Mouse (Mus musculus): ENCODE results near the gene Scrn1.

Scrn1 gene

GRCm38 (mm10) chr6:54531048-54531481 lies 35.2 kb downstream of the Scrn1 start:
- no peak for DNase-seq (ENCODE audit: low spot score)

- no peak for DNase-seq (ENCODE audit: low spot score)
Observed at GRCm38 (mm10) chr6:54530182-54530581, 36.1 kb downstream of the Scrn1 start.

DNA sequence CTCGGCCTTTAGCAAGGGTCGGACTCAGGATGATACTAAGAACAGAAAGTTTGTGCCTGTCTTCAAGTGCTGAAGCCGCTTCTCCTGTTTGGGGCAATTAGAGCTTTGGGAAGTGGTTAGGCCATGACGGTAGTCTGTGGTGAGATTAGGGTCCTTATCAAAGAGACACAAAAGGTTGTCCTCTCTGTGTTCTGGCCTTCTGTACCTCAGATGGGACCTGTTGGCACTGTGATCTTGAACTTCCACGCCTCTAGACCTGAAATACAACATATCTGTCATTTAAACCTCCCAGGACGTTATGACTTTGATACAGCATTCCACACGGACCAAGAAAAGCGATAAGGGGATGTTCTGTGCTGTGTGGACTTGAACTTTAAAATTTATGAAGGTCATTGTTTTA lies 37.6 kb downstream of the Scrn1 start:
- no peak for DNase-seq (ENCODE audit: low spot score)

GRCm38 (mm10) chr6:54518758-54519157 lies 47.5 kb downstream of the Scrn1 start:
- DNase-seq (ENCODE audit: low spot score): no peak

DNA sequence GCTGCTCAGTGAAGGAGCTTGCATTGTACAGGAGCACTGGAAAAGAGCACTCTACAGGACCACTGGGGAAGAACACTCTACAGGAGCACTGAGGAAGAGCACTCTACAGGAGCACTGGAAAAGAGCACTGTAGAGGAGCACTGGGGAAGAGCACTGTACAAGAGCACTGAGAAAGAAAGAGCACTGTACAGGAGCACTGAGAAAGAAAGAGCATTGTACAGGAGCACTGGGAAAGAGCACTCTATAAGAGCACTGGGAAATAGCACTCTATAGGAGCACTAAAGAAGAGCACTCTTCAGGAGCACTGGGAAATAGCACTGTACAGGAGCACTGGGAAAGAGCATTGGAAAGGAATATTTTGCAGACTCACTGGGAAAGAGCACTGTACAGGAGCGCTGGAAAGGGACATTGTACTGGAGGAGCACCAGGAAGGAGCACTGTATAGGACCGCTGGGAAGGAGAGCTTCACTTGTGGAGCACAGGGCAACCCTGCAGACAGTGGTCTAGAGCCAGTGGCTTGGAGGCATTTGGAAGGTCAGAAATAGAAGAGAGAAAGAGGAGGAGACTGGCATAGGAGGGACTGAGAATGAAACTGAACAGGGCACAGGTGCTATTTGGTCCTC lies 49.7 kb downstream of the Scrn1 start:
- DNase-seq (ENCODE audit: low spot score): no peak

DNA sequence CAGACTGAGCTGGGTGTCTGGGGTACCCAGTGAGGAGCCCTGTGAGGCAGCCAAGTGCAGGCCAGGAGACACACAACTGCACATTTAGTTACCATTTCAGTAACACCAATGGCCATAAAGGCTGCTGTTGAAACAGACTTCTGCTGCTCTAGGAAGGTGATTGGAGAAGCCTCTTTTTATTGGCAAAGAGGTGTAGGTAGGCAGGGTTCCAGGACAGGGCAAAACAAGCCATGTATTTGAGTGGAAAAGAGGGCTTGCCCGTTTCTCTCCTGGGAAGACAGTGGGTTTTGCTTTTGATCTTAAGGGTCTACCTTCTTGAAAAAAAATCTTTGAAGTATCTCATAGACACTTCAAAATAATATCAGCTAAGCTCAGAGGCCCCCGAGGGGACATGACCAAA lies 54.0 kb downstream of the Scrn1 start:
- no peak for DNase-seq (ENCODE audit: low spot score)

DNA sequence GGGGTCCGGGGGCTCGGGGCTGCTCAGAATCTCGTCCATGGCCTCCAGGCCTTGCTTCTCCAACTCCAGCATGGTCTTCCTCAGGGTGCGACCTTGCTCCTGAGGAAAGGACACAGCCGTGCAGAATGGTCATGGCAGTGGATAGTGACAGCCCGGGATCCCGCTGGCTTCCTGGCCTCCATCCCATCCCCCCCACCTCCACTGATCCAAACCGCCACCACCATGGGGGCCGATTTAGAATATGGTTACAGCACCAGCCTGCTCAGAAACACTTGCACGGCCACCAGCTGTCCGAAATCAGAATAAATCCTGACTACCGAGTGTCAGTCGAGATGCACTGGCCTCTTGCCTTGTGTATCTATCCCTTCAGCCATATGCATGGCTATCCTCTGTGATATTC lies 57.0 kb downstream of the Scrn1 start:
- no peak for DNase-seq (ENCODE audit: low spot score)

DNA sequence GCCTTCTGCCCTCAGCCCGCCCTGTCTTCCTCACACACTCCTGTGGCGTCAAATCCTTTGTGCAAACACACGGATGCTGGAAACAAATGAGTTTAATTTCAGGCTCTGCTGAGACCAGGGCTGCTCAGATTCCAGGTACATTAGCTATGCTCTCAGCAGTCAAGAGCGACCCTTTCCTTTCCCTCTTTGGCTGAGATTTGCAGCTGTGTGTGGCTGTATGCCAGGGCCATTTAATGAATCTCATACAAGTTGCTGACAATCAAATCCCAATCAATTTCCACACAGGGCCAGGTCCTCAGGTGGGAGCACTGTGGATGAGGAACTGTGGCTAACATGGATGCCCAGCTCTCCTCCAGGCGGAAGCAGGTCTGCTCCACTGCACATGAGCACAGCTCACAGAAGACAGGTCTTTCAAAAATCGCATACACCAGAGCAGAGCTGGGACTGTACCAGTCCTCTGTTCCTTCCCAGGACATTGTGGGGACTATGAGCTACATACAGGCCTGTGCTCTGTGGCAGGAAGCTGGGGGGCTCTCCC lies 58.0 kb downstream of the Scrn1 start:
- no peak for DNase-seq (ENCODE audit: low spot score)

DNA sequence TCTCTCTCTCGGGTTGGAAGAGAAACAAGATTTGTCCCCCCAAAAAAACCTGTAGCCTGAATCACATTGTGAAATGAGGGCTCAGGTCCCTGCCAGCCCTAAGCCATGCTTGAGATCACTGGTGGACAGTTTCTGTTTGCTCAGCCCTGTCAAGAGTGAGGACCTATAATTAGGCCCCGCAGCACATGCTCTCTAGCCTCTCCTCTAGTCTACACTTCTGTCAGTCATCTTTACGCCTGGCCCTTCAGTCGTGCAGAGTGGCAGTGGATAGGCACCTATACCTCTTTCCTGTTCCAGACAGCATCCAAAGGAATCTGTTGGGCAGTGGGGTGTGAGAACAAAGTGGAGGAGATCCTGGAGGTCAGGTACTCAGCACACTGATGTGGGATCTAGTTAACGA lies 58.5 kb downstream of the Scrn1 start:
- no peak for DNase-seq (ENCODE audit: low spot score)

GRCm38 (mm10) chr6:54507002-54507401 lies 59.3 kb downstream of the Scrn1 start:
- peak; percentile 76 for DNase-seq (ENCODE audit: low spot score)

DNA sequence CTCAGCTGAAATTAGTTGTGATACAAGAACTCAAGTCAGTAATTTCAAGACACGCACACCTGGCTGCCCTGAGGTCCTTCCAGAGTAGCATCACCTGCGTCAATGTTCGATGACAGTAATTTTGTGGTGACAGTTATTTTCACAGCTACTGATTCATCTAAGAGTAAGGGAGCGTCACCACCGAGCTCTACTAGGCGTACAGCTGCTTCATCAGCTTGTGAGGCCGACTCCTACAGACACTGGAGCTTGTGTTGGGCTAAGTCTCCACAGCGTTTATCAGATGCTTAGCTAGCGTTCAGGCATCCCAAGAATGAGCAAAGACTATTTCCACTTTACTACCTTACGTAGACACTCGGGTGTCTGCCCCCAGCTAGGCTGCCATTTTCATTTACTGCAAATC lies 60.0 kb downstream of the Scrn1 start:
- no peak for DNase-seq (ENCODE audit: low spot score)

- DNase-seq (ENCODE audit: low spot score): no peak
Observed at GRCm38 (mm10) chr6:54502661-54503115, 63.6 kb downstream of the Scrn1 start.

GRCm38 (mm10) chr6:54496214-54496613 lies 70.1 kb downstream of the Scrn1 start:
- no peak for DNase-seq (ENCODE audit: low spot score)

DNA sequence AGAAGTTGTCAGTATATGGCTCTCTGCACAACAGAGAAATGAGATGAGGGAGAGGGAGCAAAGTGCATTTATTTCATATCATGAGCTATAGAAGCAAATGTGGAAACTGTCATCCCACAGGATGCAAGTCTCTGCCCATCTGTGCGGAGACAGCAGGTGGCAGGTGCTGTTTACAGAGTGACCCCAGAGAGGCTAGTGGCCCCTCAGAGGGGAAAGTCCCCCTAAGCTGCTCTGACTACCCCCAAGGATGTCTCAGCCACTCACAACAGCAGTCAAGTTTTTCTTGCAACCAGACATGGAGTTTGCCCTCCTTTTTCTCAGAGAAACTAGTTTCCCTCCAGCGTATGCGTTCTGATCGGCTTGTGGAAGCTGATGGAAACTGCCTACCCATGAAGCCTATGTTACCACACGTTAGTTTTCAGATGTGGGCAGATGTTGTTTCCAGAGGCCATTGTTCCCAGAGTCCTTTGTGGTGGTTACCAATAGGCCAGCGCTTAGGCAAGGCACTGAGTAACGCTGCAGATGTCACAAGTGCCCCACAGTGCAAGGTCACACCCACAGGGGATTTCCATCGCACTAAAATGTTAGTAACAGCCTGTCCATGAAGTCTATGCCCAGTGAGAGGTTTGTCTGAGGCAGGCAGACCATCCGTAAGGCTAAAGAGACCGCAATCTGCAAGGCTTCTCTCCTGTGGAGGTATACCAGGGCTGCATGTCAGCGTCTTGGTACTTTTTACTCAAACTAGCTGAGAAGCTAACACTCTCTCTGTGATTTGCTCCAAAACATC lies 71.5 kb downstream of the Scrn1 start:
- no peak for DNase-seq (ENCODE audit: low spot score)

DNA sequence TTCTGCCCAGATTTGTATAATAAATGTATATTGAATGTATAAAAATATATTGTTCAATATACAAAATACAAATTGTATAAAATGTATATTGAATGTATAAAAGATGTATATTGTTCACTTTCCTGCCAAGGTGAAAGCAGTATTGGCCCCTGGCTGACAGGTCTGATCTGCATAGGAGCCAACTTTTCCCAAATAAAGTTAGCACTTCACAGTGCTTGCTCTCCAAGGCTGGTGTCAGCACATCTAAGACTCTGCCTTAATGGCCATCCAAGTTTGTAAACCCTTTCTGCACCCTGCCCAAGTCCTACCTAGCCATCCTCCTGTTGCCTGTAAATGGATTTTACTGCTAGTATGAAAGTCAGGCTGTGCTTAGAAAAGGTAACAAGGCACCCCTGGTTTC lies 72.2 kb downstream of the Scrn1 start:
- DNase-seq (ENCODE audit: low spot score): no peak

GRCm38 (mm10) chr6:54491074-54491473 lies 75.2 kb downstream of the Scrn1 start:
- DNase-seq (ENCODE audit: low spot score): peak; percentile 51

DNA sequence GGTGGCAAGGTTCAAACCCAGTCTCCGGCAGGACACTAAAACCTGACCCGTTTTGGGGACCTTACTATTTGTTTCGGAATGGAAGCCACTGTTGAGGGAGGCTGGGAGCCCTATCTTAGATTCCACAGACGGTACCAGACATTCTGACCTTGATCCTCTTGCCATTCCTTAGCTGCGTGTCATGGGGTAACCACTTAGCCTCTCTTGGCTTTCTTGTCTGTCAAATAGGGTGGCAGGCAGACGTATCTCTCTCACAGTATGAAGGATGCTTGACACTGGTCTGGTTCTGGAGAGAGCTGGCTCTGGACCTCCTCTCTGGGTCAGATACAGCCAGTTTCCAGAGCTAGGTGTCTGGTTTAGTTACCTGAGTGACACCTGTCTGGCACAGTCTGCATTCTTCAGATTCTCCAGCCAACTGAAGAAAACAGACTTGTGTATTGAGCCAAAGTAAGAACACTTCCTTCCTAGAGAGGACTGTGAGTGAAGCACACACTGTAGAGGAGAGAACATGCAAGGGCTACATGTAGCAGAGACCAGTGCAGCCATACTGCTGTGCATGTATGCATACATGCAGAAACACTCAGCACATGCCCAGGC lies 80.2 kb downstream of the Scrn1 start:
- DNase-seq (ENCODE audit: low spot score): peak; percentile 4

DNA sequence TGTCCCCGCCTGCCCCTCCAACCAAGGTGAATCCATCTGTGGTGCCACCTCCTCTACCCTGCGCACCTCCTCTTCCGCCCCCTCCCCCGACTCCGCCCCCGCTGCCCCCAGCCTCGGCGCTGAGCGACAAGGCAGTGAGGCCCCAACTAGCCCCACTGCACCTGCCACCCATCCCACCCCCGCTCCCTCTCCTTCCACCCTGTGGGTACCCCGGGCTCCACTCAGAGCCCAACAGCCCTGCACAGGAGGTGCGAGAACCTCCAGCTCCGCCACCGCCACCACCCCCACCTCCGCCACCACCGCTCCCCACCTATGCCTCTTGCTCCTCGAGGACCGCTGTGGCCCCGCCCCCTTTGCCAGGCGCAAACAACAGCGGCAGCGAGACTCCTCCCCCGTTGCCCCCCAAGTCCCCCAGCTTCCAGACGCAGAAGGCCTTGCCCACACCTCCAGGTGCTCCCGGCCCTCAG lies 80.8 kb downstream of the Scrn1 start:
- DNase-seq (ENCODE audit: low spot score): no peak

GRCm38 (mm10) chr6:54485000-54485399 lies 81.3 kb downstream of the Scrn1 start:
- DNase-seq (ENCODE audit: low spot score): peak; percentile 9

DNA sequence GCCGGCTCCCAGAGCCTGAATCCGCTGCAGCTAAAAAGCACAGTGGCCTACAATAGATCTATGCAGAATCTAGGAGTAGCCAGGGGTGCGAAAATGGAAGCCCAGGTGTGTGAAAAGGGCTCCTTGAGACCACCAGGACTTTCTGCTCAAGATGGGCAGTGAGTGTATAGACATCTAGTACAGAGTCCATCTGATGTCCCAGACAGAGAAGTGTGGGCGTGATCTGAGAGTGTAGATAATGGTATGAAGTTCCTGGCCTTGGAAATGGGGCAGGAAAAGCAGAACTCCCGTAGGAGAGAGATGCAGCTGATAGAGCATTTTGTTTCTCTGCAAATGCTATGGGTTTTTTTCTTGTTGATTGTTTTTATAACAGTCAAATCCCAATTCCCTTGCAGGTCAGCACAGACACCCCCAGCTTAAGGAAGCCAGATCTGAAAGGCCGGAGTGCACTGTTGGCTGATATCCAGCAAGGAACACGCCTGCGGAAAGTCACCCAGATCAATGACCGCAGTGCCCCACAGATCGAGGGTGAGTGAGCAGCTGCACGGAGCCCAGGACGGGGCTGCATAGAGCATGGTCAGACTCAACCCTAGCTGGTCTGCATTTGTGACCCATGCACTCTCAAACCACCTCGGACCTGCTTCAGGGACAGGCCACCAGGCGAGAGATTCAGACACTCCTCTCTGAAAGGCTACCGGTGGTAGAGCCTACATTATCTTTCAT lies 84.7 kb downstream of the Scrn1 start:
- DNase-seq (ENCODE audit: low spot score): no peak

DNA sequence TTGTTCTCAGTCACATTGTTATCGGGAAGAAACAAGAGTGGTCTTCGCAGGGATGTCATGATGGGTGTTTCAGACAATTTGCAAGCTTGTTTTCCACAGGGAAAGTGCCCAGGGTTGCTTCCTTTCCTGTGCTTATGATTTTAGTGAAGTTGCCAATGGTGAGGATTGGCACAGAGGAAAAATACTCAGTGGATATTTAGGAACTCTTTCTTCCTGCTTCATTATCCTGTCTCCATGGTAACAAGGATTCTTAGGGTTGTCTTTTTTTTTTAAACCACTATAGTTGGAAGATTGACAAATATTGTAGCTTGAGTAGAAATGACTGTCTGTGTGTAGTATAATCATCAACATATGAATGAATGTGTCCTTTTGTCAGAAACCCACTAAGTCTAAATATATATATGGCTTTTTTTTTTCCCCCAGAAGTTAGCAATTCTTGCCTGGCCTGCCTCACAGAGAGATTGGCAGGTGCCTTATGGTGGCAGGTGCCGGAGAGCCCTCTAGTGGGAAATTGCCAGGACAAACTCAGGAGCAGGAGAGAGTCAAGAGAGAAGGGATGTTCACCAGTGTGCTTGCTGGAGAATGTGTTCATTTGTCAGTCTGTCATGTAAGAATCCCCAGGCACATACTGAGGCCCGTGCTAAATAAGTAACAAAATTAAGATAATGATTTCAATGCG lies 87.5 kb downstream of the Scrn1 start:
- peak; percentile 24 for DNase-seq (ENCODE audit: low spot score)
